Mouse (Mus musculus) kidney, postnatal 4 days (tissue): ENCODE measurements around the gene Timm50.
A peak's percentile ranks its signal among the peaks of the same experiment; 100 is the strongest.

Experiments
- DNase-seq, 2 experiments: peaks; one replicate each; pipeline ENCODE4 v3.0.0; 2021; ENCODE audit warnings: mixed read lengths in 2 of 2

Gene Timm50

DNA sequence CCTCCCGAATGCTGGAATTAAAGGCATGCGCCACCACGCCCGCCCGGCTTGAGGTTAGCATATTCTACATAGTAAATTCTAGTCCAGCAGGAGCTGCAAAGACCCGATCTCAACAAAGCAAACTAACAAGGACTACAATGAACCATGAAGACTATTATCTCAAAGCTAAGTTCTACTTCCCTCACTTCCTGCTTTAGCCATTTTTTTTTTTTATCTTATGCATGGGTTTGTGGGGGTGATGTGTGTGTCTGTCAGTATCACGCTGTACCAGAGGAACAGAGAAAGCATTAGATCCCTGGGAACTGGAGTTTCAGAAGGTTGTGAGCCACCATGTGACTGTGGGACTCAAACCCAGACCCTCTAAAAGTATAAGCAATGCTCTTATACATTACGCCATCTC is 13.4 kb upstream of the Timm50 start:
- DNase-seq, result no peak

DNA sequence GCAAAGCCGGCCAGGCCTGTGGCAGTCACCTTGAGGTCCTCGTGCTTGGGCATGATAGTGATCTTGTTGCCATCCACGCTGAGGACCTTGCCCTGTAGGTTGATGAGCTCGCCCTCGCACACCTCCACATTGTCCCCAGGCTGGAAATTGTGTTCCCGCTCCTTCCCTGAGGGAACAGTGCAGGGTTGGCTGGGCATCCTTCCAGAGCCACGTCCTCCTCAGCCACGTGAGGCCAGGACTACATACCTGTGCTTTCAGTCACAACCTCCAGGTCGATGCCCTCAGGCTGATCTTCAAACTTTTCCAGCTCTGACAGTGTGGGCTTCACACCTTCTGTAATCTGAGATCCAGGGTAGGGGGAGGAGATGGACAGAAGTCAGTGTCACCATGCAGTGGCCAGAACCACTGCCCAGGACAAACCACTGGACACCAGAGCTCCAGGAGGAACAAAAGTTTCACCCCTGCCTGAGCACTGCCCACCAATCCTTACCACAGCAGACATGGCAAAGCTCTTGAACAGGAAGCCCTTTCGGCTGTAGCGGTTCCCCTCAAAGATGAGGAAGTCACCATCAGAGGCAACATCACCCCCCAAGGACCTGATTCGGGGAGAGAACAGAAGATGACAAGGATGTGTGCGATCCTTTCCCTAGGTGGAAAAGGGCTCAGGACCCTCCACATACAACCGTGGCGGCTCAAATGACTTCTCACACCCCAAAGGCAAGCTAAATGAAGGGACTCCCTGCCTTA is 10.3 kb upstream of the Timm50 start:
- no peak for DNase-seq

DNA sequence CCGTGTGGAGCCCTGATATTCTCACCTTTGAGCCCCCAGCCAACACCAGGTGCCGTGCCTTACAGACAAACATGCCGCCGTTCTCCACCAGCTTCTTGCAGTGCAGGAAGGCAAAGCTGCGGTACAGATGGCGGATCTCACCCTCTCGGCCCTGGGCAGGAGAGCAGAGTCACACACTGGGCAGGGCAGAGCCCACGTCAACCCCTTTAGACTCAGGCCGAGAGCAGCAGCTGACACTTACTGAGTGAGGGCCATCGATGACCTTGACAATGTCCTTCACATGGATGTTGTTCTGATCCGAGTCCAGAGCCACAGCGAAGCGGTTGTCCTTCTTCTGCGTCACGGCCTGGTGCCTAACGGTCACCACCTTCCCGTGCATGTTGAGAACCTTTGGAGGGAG is 6.8 kb upstream of the Timm50 start:
- no peak for DNase-seq

DNA sequence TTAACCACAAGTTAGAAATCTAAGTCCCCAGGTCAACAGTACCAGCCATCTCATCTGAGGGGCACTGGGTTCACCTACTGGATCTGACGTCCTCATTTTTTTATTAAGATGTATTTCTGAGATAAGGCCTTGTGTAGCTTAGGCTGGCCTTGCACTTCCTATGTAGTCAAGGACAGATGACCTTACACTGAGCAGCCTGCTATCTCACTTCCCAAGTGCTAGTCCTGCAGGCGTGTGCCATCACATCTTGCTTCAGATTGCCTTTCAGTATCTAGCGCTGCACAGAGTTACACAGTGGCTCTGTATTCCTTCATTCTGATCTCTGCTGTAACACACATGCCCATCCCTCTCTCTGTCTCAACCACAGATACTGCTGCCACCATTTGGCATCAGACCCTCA is 6.2 kb upstream of the Timm50 start:
- DNase-seq, result no peak

DNA sequence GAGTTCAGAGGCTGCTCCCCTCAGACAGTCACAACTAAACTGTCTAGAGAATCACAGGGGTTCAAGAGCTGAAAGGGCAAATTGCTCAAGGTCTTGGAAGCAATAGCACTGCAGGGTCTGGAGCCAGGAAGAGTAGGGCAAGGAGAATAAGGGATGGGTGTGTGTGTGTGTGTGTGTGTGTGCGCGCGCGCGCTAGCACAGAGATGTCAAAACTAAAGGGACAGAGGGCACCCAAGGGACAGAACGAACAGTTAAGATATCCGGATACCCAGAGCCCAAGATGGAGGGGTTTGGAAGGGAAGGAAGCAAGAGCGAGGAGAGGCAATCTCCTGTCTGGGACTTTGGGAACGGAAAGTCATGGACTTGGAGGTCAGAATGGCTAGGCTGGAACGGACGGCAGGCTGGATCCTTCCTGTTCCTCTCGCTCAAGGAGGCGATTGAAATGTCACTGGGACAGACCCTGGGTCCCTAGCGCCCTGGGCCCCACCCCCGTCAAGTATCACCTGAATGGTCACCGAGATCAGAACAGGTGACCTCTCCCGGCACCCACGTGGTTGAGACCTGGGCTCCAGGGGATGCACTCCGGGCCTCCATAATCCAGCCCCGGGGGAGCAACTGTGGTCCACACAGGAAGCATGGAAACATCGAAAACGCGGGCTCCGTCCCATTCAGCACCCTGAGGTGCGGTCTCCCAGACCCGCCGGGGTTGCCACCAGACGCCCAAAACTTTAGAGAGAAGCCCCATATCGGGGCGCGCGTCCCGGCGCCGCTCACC is 534 bp downstream of the Timm50 start:
- DNase-seq, result no peak

DNA sequence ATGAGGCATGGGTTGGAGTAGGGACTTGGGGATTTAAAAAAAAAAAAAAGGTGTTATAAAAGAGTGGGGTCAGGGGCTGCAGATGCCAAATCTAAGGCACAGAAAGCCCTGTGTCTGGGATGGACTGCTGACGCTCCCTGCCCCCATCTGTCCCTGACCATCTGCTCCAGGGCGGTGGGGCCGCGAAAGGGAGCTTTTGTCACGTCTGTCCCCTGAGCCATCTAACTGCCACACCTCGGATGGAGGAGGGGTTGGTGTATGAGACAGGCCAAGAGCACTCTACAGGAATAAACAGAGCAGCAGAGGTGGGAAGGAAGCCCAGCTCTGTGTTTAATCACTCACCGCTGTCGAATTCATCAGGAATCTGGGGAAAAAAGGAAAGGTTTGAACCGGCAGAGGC is 2.1 kb downstream of the Timm50 start:
- DNase-seq, result no peak

DNA sequence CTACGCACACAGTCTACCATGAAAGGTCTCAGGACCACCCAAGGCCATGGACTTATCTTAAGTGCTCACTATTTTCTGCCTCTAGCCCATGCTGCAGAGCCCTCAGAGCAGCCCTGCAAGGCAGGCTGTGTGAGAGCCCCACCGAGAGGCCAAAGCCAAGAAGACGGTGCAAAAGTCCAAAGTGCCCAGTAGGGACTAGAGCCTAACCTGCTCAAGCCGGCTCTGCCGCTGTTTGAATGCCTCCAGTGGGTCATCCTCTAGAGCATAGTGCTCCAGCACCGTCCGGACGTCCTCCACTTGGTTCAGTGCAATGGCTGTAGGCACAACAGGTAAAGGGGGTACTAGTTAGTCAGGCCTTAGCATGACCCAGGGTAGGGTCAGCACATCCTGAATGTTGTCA is 5.7 kb downstream of the Timm50 start:
- DNase-seq, result peak in 1 of 2 experiments; percentile 41

DNA sequence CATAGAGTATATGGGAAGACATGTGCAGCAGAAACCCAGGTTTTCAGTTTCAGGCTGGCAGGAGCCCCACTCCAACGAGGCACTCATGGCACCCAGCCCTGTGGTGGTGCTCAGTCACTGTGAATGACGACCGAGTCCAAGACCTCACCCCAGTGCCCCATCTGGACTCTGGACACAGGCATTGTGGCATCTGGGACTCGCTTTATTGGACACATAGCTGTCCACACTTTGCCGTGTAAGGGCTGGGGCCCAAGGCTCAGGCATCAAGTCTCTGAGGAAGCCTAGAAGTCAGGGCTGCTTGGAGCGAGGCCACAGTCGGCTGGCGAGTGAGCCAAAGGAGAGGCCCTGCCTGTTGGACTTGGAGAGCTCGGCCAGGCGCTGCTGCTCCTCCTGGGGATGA is 6.2 kb downstream of the Timm50 start:
- DNase-seq, result no peak

DNA sequence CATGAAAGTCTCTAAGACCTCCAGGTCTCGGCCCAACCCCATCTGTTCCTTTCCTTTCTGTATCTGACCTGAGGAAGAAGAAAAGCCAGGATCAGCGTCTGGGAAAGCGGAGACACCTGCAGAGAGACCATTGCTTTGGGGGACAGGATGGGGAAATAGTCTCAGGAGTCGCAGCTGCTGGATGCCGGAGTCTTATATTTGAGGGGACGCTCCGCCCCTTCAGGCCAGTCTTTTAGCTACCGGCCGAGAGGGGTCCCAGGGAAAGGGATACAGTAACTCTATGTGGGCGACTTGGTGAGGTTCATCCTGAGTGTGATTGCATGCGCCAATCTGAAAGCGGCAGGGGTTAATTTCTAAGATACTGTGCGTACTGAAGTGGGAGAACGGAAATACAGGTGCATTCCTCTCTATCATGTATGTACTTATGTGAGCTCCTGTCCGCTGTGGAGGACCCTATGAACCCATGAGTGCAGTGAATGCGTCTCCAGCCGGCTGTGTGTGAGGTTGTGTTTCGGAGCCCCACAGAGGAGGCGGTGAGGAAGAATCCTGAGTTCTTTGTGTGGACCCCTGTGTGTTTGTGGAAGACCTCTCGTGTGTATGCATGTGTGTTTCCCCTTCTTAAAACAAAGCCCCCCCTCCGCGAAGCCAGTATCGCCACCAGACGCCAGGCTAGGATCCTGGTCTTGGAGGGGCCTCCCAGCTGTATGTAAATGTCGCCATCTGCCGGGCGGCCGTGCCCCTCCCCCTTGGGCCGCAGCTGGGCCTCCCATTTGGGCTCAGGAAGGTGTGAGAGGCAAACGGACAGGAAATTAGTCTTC is 10.0 kb downstream of the Timm50 start, which contains the start of gene Dll3:
Gene Dll3 (minus strand): TSS at position 623 of the 818 bp plus-strand sequence.
- peak; percentile 78 to 81 for DNase-seq

DNA sequence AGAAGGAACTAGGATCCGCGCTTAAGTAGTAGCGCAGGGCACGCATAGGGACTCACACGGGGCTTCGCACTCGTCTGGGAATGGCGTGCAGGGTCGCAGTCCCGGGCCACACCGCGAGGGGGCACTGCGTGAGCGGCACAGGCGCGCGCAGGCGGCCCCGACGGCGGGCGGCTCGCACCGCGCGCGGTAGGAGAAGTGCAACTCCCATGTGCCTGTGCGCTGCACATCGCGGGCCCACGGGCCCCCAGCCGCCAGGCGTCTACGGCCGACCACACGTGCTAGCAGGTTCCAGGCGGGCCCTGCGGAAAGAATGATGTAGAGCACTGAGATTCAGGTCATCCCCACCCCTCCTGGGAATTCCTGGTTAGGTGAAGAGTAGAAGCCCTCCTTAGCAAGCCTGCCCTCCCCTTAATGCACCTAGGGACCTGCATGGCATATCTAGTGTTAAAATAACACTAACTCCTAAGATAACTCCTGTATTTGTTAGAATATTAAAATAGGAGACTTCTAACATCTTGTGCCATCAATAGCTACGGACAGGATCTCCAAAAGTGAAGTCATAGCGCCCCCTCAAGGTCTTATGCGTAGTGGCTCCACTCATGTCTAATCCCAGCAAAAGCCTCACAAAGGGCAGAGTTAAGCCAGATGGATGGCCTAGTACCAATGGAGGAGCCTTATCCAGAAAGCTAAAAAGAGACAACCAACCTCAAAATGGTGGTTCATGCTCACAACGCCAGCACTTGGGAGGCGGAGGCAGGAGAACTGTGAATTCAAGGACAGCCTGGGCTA is 12.8 kb downstream of the Timm50 start:
- peak; percentile 61 to 72 for DNase-seq

DNA sequence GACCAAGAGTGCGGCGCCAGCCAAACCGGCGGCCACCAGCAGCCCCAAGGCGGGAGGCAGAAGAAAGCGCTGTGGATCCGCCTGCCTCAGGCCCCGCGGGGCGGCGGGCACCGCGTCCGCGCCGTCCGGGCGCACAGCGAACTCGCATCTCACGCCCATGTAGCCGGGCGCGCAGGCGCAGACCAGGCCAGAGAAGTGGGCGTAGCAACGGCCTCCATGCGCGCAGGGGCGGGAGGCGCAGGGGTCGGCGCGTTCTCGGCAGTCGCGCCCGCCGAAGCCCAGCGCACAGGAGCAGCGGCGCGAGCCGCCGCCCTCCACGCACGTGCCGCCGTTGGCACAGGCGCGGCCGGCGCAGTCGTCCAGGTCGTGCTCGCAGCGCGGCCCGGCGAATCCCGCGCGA is 17.4 kb downstream of the Timm50 start:
- DNase-seq, result peak; percentile 83 to 88

DNA sequence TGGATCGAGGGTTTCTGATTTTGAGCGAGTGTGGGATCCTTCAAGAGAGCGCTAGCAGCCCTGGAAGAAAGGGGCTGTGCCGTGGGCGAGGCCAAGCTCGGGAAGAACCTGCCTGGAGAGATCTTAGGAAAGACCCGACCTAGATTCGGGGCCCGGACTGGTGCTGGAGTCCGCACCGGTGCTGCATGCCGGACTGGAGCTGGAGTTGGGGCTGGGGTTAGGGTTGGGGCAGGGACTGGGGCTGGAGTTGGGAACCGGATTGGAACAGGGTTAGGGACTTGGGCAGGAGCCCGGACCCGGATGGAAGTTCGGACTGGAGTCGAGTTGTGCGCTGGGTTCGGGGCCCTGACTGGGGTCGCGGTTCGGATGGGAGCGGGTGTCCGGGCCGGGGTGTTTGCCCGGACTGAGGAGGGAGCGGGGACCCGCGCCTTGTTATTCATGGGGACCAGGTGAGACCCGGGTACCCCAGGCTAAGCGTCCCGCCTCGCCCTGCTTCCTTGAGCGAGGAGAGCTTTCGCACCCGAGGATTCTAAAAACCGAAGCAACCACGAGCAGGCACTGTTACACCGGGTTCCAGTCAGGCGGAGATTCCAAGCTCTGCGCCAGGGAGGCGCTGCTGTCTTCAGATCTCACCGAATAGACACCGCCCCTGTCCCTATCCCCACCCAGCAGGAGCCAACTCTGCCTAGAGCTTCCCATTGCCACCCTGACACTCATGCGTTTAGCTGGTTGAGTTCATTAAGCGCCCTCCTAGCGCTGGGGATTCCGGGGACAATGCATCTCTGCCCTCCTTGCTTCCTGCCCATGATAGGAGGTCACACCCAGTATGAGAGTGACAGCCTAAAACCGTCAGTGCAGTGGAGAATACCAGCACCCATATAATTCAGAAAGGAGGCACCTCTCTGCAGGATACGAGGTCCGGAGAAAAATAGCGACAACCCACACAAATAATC is 21.0 kb downstream of the Timm50 start, which contains the start of gene Selenov:
Gene Selenov (minus strand): TSS at position 549 of the 953 bp plus-strand sequence.
- peak; percentile 61 to 72 for DNase-seq

DNA sequence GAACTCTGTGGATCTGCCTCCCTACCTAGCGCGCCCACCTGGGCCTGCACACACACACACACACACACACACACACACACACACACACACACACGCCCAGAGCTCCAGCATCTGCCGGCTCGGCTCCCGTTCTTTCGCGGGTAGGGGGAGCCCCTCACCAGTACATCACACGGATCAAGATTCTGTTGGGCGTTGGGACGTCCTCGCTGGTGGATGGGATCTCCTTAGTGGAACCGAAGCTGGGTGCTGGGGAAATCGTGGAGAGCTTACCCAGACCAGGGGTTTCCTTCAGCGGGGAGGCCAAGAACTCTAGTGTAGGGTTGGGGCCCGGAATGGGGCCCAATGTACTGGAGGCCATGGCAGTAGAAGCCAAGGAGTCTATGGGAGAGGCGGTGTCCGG is 21.7 kb downstream of the Timm50 start:
- peak; percentile 48 to 56 for DNase-seq

DNA sequence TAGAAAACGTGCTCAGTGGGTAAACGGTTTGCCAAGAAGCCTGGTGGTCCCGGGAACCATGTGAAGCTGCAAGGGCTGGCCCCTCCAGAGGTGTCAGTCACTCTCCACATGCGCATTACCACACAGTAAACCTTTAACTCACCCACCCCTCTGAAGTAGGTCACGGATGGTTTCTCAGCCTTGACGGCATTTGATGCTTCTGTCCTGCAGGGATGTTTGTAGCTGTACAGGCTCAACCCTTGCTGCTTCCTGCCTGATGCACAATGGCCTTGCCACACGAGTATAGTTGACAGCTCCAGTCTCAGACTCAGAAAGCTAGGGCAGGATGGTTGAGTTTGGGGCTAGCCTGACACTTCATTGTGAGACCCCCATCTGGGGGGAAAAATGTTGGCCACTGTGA is 31.2 kb downstream of the Timm50 start:
- DNase-seq, result peak; percentile 13 to 22

DNA sequence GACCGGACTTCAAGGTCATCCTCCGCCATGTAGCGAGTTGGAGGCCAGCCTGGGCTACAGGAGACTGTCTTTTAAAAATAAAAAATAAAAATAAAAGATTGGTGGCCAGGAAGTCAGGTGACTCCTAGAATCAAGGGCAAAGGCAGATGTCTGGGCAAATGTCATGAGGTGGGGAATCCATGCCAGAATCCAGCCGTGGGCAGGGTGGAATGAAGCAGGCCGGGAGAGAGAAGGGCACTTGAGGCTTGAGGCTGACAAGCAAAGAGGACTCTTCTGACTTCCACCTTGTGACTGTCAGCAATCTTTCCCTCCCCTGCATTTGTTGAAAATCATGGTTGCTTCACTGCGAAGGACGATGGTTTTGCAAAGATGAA is 33.6 kb downstream of the Timm50 start:
- no peak for DNase-seq

DNA sequence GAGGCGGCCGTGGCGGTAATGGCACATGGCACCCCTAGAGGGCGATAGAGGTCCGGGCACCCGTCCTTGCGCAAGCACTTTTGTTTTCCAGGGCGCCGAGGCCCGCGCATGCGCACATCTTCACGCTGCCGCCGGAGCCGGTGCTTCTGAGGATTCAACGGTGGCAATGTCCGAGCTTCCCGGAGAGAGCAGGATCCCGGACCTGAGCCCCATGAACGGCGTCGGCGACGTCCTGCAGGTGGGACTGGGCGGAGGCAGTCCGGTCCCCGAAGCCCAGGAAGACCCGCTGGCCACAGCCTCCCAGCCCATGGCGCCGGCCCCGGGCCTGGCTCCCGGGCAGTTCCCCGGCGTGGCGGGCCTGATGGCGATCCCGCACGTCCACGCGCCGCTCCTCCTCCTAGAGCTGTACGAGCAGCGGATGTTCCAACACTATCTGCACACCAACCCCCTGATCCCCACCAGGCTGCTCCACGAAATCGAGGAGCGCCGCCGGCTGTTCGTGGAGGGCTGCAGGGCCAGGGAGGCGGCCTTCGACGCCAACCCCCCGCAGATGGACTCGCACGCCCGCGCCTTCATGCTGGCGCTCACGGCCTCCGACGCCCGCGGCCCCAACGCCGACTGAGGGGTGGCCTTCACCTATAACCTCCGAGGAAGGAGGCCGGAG is 34.1 kb downstream of the Timm50 start, which contains the start of gene Eid2b:
Gene Eid2b (plus strand): TSS at position 125 of the 664 bp plus-strand sequence.
- DNase-seq, result peak; percentile 97 to 98

DNA sequence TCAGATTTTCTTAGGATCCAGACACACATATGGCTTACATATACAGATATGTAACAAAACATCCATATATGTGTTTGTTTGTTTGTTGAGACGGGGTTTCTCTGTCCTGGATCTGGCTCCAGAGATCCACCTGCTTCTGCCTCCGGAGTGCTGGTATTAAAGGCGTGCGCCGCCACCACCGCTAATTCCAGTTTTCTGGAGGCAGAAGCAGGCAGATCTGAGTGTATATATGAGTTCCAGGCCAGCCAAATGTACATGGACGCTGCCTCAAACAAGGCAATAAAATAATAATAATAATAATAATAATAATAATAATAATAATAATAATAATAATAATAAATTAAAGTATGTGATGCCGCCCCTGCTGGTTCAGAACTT is 34.6 kb downstream of the Timm50 start:
- DNase-seq, result no peak

DNA sequence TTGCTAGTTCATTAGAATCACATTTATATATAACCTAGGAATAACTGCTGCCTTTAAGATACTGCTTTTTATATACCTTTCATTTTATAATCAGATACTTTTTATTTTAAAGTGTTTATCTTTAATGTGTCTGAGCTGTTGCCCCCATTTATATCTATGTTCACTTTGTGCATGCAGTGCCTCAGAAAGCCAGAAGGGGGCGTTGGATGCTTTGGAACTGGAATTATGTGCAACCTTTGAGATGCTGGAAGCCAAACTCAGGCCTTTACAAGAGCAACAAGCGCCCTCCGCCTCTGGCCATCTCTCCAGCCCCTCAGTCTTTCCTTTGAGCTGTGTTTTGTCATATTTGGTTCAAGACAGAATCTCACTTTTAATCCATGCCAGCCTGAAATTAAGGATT is 40.1 kb downstream of the Timm50 start:
- DNase-seq, result no peak

DNA sequence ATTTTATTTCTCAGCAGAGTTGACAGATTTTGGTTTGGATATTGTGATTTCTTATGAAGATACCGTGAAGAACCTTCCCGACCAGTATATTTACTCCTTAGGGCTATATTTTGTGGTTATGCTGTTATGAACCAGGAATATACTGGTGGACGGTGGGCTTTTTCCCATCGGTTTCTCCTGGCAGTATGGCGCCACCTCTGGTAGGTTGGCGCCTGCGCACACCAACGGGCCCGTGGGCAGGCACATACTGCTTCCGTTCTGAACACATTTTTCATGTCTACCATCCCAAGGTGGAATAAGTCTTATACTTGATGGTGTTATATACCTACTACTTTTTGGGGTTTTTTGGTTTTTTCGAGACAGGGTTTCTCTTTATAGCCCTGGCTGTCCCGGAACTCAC is 42.5 kb downstream of the Timm50 start:
- DNase-seq, result peak in 1 of 2 experiments; percentile 16

DNA sequence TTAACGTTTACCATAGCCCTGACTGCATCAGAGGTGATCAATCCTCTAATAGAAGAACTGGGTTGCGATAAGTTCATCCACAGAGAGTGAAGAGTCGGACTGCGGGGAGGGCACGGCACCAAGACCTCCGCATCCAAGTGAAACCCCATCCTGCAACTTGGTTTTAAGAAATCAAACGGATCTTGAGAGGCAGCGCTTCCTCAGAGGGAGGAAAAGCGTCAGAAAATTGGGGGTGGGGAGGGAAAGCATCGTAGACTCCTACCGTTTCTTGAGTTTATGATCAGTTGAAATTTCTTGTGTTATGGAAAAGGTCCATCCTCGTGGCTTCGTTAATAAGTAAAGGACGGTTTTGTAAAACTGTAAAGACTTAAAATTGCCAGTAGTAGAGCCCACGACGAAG is 43.3 kb downstream of the Timm50 start:
- DNase-seq, result no peak
